Mouse (Mus musculus) MN1 (cell line): ENCODE measurements around the gene Dll4.

ENCODE experiments used
- DNase-seq: peaks from one replicate; pipeline ENCODE4 v3.0.0-alpha.2; 2016; ENCODE audit warnings: low spot score

The Dll4 gene

GRCm38 (mm10) chr2:119311544-119311943 is 14.0 kb upstream of the Dll4 start:
- no peak for DNase-seq

- DNase-seq, result no peak
These were observed 13.1 kb upstream of the Dll4 start for GRCm38 (mm10) chr2:119312380-119312958.

GRCm38 (mm10) chr2:119313780-119314479 is 11.7 kb upstream of the Dll4 start:
- DNase-seq, result no peak

GRCm38 (mm10) chr2:119314742-119315310 is 10.8 kb upstream of the Dll4 start:
- DNase-seq, result no peak

- no peak for DNase-seq
These were observed 7.4 kb upstream of the Dll4 start for GRCm38 (mm10) chr2:119318043-119318710.

- DNase-seq, result no peak
These were observed 5.0 kb upstream of the Dll4 start for GRCm38 (mm10) chr2:119320571-119320970.

GRCm38 (mm10) chr2:119321771-119322586 is 3.6 kb upstream of the Dll4 start:
- DNase-seq, result peak; percentile 46

GRCm38 (mm10) chr2:119322587-119323300 is 2.8 kb upstream of the Dll4 start:
- peak; percentile 65 for DNase-seq

GRCm38 (mm10) chr2:119323866-119324575 is 1.6 kb upstream of the Dll4 start:
- DNase-seq, result no peak

- no peak for DNase-seq
These were observed 837 bp upstream of the Dll4 start for GRCm38 (mm10) chr2:119324576-119325318.

- peak; percentile 33 for DNase-seq
These were observed 847 bp downstream of the Dll4 start for GRCm38 (mm10) chr2:119326161-119327101.

GRCm38 (mm10) chr2:119327102-119327480 is 1.5 kb downstream of the Dll4 start:
- DNase-seq, result peak; percentile 26

GRCm38 (mm10) chr2:119327942-119328526 is 2.5 kb downstream of the Dll4 start:
- DNase-seq, result no peak

GRCm38 (mm10) chr2:119328546-119328945 is 3.0 kb downstream of the Dll4 start:
- no peak for DNase-seq

GRCm38 (mm10) chr2:119329123-119329817 is 3.7 kb downstream of the Dll4 start:
- no peak for DNase-seq

GRCm38 (mm10) chr2:119330795-119331194 is 5.2 kb downstream of the Dll4 start:
- DNase-seq, result no peak

GRCm38 (mm10) chr2:119332177-119332661 is 6.6 kb downstream of the Dll4 start:
- DNase-seq, result no peak

GRCm38 (mm10) chr2:119334135-119334534 is 8.6 kb downstream of the Dll4 start:
- DNase-seq, result no peak
